Mouse (Mus musculus) ES-Bruce4 (cell line): Measurements from ENCODE around the gene Tspan13. TPM values are rescaled to one million over a fixed set of nuclear protein-coding genes. Genes with fewer than 3 reads are reported as not detected.

ENCODE experiments used
- H3K27ac ChIP-seq: 2 replicates; pipeline ENCODE4 v1.5.1; 2012; ENCODE audit warnings: low read length, inconsistent platforms; ENCODE audit not compliant: insufficient read depth
- H3K27me3 ChIP-seq: 2 replicates; pipeline ENCODE4 v1.6.1; 2012; ENCODE audit warnings: mild to moderate bottlenecking, low read length, inconsistent platforms; ENCODE audit not compliant: control insufficient read depth, poor library complexity, insufficient read depth, severe bottlenecking
- H3K36me3 ChIP-seq: 2 replicates; pipeline ENCODE4 v1.6.1; 2012; ENCODE audit warnings: inconsistent platforms, mild to moderate bottlenecking, low read length, moderate library complexity; ENCODE audit not compliant: control insufficient read depth, poor library complexity, insufficient read depth, severe bottlenecking
- H3K4me1 ChIP-seq: one replicate; pipeline ENCODE4 v1.8.1; 2011; ENCODE audit warnings: low read length; ENCODE audit not compliant: control insufficient read depth, insufficient read depth
- H3K4me3 ChIP-seq: 2 replicates; pipeline ENCODE4 v1.5.1; 2011; ENCODE audit warnings: low read depth, mild to moderate bottlenecking, low read length
- H3K9ac ChIP-seq: 2 replicates; pipeline ENCODE4 v1.6.1; 2012; ENCODE audit warnings: low read depth, mild to moderate bottlenecking, inconsistent platforms; ENCODE audit not compliant: poor library complexity, severe bottlenecking
- H3K9me3 ChIP-seq: replicated peaks from 2 replicates; pipeline ENCODE4 v1.6.1; 2012; ENCODE audit warnings: mild to moderate bottlenecking, low read length, inconsistent platforms; ENCODE audit not compliant: control insufficient read depth, poor library complexity, insufficient read depth, severe bottlenecking
- CTCF ChIP-seq: IDR thresholded peaks from one replicate; pipeline ENCODE4 v1.8.1; 2011; ENCODE audit warnings: low read depth, low read length
- EP300 ChIP-seq: IDR thresholded peaks from 2 replicates; pipeline ENCODE4 v1.6.1; 2011; ENCODE audit warnings: low read depth, low read length; ENCODE audit not compliant: insufficient read depth
- POLR2A ChIP-seq: IDR thresholded peaks from one replicate; pipeline ENCODE4 v1.8.1; 2011; ENCODE audit warnings: low read length; ENCODE audit not compliant: insufficient read depth
- polyA plus RNA-seq: library from polyadenylated mRNA; stranded (reverse); fragments of >200 nt; gene quantifications from 2 replicates; pipeline ENCODE4 v1.2.4, GENCODE M21; 2011; ENCODE audit warnings: low read depth; ENCODE audit not compliant: missing spikeins, insufficient read depth, insufficient read length

Gene Tspan13
- polyA plus RNA-seq, result 37.8 and 41.2 TPM in 2 replicates

DNA sequence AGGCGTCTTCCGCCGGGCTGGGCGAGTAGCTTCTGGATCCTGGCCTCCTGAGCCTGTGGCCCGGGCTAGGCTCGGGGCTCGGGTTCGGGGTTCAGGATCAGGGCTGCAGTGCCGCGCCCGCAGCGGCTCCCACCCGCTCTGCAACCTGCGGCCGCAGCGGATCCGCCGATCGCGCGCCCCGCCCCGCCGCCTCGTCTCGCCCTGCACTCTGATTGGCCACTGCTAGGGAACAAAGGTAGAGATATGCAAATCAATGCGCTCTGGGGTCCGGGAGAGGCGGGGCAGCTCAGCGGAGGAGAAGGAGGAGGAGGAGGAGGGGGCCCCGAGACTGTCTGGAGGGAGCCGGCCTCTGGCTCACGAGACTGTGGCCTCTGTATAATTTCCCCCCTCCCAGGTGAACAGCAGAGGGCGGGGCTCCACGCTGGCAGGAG lies at the start of gene Tspan13:
Gene Tspan13, minus strand, starts transcription at position 153 of the 431 bp plus-strand sequence.
- no peak within 1 kb of the TSS for H3K27ac ChIP-seq
- no peaks in the 10 kb centered on the region for H3K36me3 ChIP-seq
- H3K27me3 ChIP-seq, result no peaks in the 10 kb centered on the region
- TF ChIP-seq CTCF, result no peak
- no peak for TF ChIP-seq POLR2A
- TF ChIP-seq EP300, result no peak
- no peaks in the 10 kb centered on the region for H3K4me1 ChIP-seq
- no peaks in the 10 kb centered on the region for H3K9me3 ChIP-seq
- H3K9ac ChIP-seq, result peak within 1 kb of the TSS; percentile 92
- H3K4me3 ChIP-seq, result peak within 1 kb of the TSS; percentile 95

DNA sequence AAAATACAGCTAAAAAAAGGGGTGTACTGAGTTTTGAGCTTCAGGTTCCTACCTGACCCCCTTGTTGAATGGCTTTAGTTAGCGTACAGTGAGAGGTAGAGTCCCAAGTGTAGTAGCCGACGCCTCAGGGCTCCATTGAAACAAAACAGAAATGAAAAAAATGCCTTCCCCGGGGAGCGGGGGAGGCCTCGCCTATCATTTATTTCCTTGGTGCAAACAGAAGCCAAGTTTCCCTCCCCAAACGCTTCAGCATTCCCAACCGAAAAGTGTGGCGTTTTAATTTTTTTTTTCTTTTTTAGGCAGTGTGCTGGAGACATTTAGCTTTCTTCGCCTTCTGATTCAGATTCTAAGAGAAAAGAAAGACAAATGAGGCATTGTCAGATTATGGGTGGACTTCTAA lies 49.7 kb upstream of the Tspan13 start:
- no peaks in the 10 kb centered on the region for H3K9me3 ChIP-seq
- no peaks in the 10 kb centered on the region for H3K27me3 ChIP-seq
- TF ChIP-seq EP300, result no peak
- TF ChIP-seq CTCF, result no peak
- no peak for TF ChIP-seq POLR2A
- no peak overlapping the region for H3K4me3 ChIP-seq
- no peaks in the 10 kb centered on the region for H3K4me1 ChIP-seq
- peaks cover 28% of the 10 kb centered on the region for H3K36me3 ChIP-seq
- no peak overlapping the region for H3K9ac ChIP-seq
- no peak overlapping the region for H3K27ac ChIP-seq

DNA sequence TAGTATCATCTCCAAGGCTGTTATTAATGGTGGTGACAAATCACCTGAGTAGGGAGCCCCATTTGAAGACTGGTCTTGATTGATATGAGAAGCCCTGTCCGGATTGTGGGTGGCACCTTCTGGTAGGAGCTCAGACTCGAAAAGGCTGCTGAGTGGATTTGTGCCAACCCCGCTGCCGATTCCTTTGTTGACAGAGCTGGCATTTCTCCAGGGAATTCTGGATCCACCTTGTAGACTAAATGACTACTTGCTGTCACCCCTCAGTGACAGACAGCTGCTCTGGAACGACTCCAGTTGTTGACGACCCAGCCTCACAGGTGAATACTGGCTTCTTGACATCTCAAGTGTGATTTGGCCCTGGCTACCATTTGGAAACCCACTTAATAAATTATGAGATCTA lies 46.9 kb upstream of the Tspan13 start:
- Histone ChIP-seq H3K9me3 (no peaks in the 10 kb centered on the region), H3K9ac (no peak overlapping the region), H3K27me3 (no peaks in the 10 kb centered on the region), H3K4me3 (no peak overlapping the region), H3K4me1 (no peaks in the 10 kb centered on the region), H3K27ac (no peak overlapping the region), H3K36me3 (peaks cover 24% of the 10 kb centered on the region)
- no peak for TF ChIP-seq POLR2A
- TF ChIP-seq EP300, result no peak
- no peak for TF ChIP-seq CTCF

DNA sequence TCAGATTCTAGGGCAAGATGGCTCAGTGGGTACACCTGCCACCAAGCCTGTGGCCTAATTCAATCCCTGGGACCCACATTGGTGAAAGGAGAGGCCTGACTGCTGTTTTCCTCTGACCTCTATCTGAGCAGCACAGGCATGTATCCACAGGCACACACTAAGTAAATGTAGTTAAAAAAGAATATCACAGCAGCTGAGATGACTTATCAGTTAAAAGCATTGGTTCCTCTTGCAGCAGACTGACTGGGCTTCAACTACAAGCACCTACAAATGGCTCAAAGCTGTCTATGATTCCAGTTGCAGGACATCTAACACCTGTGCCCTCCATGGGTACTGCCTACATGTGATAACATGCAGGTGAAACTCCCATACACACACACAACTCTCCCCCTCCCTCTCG lies 46.5 kb upstream of the Tspan13 start:
- H3K36me3 ChIP-seq, result peaks cover 24% of the 10 kb centered on the region

DNA sequence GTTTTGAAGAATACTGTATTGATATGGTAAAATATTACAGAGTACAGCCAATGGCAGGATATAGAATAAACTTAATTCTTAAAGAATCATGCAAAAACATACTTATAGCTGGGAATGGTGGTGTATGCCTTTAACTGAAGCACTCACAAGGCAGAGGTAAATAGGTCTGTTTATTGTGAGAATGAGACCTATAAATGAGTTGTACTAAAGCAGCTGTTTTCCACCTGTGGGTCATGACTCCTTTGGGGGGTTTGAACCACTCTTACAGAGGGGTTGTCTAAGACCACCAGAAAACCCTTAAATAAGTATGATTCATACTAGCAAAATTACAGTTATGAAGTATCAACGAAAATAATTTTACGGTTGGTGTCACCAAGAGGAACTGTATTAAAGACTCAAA lies 43.1 kb upstream of the Tspan13 start:
- no peak overlapping the region for H3K4me3 ChIP-seq
- no peaks in the 10 kb centered on the region for H3K36me3 ChIP-seq
- H3K9ac ChIP-seq, result no peak overlapping the region
- no peak overlapping the region for H3K27ac ChIP-seq
- H3K27me3 ChIP-seq, result no peaks in the 10 kb centered on the region
- no peaks in the 10 kb centered on the region for H3K4me1 ChIP-seq
- no peaks in the 10 kb centered on the region for H3K9me3 ChIP-seq
- TF ChIP-seq POLR2A (no peak), EP300 (no peak), CTCF (no peak)

More for the DNA sequence above, 46.5 kb upstream of the Tspan13 start:
- Histone ChIP-seq H3K9ac (no peak overlapping the region), H3K27me3 (no peaks in the 10 kb centered on the region), H3K4me3 (no peak overlapping the region), H3K9me3 (no peaks in the 10 kb centered on the region), H3K27ac (no peak overlapping the region), H3K4me1 (no peaks in the 10 kb centered on the region)
- no peak for TF ChIP-seq POLR2A
- no peak for TF ChIP-seq CTCF
- no peak for TF ChIP-seq EP300

DNA sequence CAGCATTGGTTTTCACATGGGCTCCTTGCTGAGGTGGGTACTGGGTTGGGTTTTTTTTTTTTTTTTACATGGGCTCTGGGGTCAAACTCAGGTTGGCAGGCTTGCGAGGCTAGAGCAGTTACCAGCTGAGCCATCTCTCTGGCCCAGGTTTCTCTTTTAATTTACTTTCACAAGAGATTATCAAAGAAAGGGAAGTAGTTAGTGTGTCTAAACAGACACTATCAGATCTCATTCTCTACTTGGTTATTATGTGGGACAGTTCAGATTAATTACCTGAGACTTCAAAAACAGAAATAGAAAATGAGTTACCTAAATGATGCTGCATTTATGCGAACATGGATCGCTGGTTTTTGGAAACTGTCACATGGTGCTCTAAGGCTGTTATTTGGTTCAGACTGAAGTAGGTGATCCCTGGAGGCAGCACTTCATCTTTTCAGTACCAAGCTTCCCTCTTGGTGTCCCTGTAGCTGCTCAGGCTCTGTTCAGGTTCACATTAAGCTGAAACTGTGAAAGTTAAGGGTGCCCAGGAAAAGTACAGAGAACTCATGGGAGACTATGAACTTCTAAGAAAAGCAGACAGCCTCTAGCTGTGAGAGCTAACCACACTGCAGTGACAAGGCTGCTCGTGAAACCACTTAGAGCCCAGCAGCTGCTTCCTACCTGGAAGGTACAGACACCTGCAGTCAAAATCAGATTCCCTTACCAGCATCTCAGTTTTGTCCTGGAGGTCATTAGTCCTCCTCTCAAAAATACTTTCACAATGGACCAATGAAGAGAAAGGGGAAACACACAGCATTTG lies 36.0 kb upstream of the Tspan13 start:
- H3K27me3 ChIP-seq, result no peaks in the 10 kb centered on the region; the same call in 1 of the 2 replicates
- H3K36me3 ChIP-seq, result no peaks in the 10 kb centered on the region
- TF ChIP-seq EP300 (no peak), CTCF (no peak), POLR2A (no peak)
- H3K9ac ChIP-seq, result no peak overlapping the region
- H3K27ac ChIP-seq, result no peak overlapping the region
- no peaks in the 10 kb centered on the region for H3K4me1 ChIP-seq
- H3K9me3 ChIP-seq, result no peaks in the 10 kb centered on the region
- no peak overlapping the region for H3K4me3 ChIP-seq
